Mouse (Mus musculus) myocyte (in vitro differentiated cells): ENCODE results near the gene Mc3r.

ENCODE experiments used
- MAX ChIP-seq: IDR thresholded peaks from one replicate; pipeline ENCODE4 v1.6.1; 2011; ENCODE audit warnings: low read depth, mild to moderate bottlenecking, control low read depth
- POLR2A ChIP-seq: IDR thresholded peaks from one replicate; pipeline ENCODE4 v1.6.1; 2011; ENCODE audit warnings: low read depth, mild to moderate bottlenecking, control low read depth, moderate library complexity; ENCODE audit not compliant: insufficient read length
- POLR2AphosphoS2 ChIP-seq: IDR thresholded peaks from one replicate; pipeline ENCODE4 v1.6.1; 2011; ENCODE audit warnings: low read depth, control low read depth; ENCODE audit not compliant: insufficient read length
- REST ChIP-seq: IDR thresholded peaks from one replicate; pipeline ENCODE4 v1.6.1; 2011; ENCODE audit warnings: mild to moderate bottlenecking, control low read depth, moderate library complexity; ENCODE audit not compliant: insufficient read depth, insufficient read length
- TCF12 ChIP-seq: IDR thresholded peaks from one replicate; pipeline ENCODE4 v1.6.1; 2011; ENCODE audit warnings: mild to moderate bottlenecking, control low read depth; ENCODE audit not compliant: poor library complexity, insufficient read depth, severe bottlenecking
- USF1 ChIP-seq: IDR thresholded peaks from one replicate; pipeline ENCODE4 v1.6.1; 2011; ENCODE audit warnings: low read depth, mild to moderate bottlenecking, control low read depth, moderate library complexity

- TF ChIP-seq USF1 (no peak), TCF12 (no peak), POLR2A (no peak), REST (no peak), POLR2AphosphoS2 (no peak), MAX (no peak)
Observed at GRCm38 (mm10) chr2:172227808-172228207, 20.5 kb upstream of the Mc3r start.
